Mouse (Mus musculus): Measurements from ENCODE around the gene Cnih2.

Gene Cnih2

DNA sequence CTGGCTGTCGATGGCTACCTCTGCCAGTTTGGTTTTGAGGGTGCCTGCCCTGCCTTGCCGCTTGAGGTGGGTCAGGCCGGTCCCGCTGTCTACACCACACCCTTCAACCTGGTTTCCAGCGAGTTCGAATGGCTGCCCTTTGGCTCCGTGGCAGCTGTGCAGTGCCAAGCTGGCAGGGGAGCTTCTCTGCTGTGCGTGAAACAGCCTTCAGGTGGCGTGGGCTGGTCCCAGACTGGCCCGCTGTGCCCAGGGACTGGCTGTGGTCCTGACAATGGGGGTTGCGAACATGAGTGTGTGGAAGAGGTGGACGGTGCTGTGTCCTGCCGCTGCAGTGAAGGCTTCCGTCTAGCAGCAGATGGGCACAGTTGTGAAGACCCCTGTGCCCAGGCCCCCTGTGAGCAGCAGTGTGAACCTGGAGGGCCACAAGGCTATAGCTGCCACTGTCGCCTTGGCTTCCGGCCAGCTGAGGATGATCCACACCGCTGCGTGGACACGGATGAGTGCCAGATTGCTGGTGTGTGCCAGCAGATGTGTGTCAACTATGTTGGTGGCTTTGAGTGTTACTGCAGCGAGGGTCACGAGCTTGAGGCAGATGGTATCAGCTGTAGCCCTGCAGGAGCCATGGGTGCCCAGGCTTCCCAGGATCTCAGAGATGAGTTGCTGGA is 29.6 kb downstream of the Cnih2 start:
- no peak for DNase-seq (ENCODE audit: low read depth, low spot score)

DNA sequence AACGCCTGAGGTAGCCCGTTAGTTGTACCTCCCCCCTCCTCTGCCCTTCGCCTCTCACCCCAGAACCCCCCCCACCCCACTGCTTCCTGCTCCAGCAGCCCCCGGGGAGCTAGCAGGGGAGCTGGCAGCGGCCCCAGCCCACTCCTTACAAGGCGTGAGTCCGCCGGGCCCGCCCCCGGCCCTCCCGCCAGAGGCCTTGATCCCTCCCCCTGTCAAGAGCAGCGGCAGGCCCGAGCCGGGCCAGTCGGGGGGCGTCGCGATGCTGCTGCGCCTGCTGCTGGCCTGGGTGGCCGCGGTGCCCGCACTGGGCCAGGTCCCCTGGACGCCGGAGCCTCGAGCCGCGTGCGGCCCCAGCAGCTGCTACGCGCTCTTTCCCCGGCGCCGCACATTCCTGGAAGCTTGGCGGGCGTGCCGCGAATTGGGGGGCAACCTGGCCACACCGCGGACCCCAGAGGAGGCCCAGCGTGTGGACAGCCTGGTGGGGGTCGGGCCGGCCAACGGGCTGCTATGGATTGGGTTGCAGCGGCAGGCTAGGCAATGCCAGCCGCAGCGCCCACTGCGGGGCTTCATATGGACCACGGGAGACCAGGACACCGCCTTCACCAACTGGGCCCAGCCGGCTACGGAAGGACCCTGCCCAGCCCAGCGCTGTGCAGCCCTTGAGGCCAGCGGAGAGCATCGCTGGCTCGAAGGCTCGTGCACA is 30.3 kb downstream of the Cnih2 start, which contains the start of gene Cd248:
TSS of gene Cd248 (plus strand) at position 212 of the 703 bp plus-strand sequence.
- DNase-seq (ENCODE audit: low read depth, low spot score), result peak; percentile 54

DNA sequence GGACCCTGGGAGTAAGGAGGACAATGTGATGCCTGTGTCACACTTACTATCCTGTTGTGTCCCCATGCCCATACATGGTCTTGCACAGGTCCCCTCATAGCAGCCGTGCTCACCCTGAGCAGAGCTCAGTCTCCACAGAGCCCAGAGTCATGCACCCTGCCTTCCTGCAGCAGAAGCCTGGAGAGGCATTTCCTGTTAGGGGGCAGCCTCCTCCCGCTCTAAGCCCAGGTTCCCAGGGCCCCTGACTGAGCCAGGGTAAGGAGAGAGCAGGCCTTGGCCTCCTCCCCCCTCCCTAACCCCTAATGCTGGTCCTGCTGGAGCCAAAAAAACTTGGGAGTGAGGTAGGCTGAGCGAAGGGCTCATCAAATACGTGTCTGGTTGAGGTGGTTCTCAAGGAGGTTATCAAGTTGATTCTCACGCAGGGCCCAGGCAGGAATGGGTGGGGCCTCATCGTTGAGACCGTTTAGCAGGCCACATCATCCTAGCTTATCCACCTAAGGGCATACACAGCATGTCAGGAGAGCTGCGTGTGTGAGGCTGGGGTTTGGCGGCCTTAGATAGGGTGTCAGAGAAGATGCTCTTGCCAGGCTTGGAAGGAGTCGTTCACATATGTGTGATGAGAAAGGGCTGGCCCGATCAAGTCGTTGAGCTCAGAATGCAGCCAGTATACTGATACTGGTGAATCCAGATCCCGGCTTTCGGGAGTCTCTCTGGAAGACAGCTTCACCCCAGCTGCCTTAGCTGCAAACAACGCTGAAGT is 31.1 kb downstream of the Cnih2 start:
- DNase-seq (ENCODE audit: low read depth, low spot score), result no peak

DNA sequence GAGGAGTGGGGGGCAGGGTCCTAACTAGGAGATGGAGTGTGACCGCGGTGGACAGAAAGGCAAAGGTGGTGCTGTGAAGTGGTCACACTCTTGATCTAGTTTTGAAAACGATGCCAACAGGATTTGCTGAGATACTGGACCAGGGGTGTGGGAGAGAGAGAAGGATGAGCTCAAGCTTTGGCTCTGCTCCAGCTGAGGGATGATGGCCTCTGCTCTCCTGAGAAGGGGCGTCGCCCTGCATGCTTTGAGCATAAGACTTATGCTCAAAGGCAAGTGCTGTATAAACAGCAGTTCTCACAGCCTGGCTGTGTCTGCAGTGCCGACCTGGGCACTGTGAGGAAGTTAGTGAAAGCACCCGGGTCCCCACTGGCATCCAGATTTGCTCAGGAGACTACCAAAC is 33.2 kb downstream of the Cnih2 start:
- no peak for DNase-seq (ENCODE audit: low read depth, low spot score)

DNA sequence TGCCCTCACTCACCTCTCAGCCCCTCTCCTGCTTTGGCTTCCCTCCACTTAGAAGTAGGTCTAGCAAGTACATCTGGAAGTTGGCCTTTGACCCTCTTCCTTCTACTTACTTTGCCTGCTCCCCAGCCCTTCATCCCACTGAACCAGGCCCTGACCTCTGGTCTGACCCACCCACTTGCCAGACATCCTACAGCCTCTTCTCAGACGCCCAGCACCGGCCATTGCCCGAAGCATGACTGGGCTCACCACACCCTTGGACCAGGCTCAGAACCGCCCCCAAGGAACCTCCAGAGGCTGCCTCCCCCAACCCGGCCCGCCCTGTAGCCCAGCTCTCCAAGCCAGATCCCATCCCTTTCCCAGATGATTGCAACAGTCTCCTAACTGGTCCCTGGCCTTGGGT is 35.9 kb downstream of the Cnih2 start:
- no peak for DNase-seq (ENCODE audit: low read depth, low spot score)

DNA sequence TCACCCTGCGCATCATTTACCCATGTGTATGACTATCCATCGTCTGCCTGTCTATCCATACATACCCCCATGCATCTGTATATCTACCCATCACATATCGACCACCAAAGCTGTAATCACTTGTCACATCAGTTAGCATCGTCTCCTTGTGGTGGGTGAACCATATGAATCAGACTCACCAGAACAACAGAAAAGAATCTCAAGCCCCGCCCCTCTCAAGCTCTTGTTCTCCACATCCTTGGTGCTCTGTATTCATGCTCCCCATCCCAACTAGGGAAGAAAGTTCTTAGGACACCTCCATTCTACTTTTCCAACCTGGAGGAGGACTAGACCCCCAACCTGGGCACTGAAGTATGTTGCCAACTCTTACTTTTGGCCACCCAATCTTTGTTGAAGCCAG is 36.3 kb downstream of the Cnih2 start:
- no peak for DNase-seq (ENCODE audit: low read depth, low spot score)

DNA sequence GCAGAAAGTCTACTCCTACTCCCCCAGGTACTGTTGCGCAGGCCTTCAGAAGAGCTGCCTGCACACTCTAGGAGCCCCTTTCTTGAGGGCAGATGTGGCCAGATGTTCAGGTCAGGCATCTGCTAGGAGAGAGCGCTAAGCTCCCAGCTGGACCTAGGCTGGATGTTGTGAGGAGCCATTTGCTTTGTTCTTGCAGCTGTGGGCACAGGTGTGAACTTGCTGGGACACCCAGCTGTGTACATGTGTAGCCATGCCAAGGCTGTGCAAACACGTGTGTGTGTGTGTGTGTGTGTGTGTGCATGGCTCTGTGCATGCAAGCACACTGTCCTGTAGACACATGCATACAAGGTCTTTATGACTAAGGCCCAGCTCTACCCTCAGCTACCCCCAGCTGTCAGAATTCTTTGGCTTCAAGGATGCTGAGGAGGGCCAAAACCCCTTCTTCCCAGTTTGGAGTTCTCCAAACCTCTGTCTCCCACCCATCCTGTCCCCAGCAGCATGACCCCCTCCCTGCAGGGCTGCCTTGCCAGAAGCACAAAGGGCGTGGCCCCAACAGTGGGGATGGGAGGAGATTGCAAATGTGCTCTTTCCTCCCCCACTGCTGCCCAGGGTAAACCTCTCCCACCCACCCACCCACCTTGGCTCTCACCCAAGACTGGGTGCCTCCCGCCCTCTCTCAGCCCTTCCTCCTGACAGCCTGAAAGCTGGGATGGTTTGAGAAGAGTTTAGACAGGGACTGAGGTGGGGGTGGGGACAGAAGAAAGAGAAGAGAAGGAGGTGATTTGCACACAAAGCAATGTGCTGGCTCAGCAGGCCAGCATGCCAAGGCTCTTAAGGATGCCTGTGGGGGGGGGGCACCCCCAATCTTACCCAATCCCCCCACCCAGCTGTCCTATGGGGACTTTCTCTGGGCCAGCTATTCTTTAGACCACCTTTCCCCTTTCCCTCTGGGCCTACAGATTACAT is 37.7 kb downstream of the Cnih2 start:
- peak; percentile 62 for DNase-seq (ENCODE audit: low read depth, low spot score)

DNA sequence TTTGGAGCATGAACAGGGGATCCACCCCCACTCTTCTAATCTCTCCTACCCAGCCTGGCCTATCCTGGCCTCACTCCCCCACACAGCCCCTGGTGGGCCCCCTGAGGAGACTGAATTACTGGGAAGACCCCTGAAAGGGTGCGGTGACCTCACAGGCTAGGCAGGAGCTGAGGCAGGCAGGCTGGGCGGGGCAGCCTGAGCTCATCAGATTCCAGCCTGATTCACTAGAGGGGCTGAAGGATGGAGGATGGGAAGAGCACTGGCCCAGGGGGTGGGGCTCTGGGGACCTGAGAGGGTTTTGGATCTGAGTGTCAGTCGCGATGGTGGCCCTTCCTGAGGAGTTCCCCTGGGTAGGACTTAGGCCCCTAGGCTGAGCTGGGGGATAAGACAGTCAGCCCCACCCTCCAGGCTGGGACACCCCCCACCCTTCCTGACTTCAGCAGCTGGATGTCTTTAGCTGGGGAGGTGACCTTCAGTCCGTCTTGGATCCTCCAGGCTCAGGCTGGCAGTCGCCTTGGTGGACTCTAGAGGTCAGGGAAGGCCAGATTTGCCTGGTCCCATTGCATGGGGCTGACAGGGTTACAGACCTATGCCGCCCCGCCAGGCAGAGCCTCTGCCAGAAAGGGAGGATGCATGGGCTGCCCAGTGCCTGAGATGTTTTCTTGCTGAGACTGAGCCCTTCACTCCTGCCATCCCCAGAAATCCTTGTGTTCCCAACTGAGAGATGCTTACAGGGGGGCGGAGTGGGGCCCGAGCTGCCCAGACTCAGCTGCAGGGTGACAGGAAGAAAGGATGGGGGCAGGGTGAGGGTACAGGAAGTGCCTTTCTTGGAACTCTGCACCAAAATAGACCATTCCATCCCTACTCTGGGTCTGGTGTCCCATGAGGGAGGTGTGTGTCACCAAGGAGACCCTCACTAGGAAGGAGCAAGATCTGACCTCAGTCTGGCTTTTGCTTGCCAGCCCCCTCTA is 39.2 kb downstream of the Cnih2 start:
- DNase-seq (ENCODE audit: low read depth, low spot score), result no peak

DNA sequence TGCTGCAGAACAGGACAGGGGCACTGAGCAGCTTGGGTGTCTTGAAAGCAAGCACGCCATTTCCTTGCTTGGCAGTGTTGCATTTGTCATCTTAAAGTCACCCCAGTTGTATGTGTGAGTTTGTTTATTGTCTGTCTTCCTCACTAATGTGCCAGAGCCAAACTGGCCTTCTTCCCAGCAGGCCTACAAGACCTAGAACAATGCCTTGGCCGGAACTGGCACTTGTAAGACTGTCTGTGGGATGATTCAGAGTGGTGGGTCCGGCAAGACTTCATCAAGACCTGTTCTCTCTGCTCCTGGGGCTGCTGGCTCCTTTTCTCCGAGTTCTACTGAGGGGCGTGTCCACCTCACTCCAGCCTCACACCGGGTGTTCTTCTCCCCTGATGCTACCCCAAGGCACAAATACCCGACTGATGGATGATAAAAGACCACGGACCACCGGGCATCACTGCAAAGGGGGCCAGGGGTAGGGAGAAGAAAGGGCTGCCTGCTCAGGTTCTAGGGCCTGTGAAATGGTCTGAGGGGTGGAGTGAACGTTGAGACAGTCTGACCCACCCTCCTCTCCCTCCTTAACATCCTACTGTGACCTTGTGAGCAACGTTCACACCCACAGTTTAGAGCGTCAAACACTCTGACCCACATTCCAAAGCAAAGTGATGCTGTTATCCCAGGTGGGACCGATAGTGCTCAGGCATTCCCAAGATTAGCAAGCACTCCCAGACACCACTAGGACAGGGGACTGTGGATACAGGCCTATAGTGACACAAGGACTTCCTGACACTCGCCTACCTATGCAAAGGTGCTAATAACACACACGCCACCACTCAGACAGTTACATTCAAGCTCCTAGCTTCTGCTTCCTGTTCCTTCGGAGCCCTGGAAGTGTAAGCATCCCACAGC is 40.2 kb downstream of the Cnih2 start:
- no peak for DNase-seq (ENCODE audit: low read depth, low spot score)

DNA sequence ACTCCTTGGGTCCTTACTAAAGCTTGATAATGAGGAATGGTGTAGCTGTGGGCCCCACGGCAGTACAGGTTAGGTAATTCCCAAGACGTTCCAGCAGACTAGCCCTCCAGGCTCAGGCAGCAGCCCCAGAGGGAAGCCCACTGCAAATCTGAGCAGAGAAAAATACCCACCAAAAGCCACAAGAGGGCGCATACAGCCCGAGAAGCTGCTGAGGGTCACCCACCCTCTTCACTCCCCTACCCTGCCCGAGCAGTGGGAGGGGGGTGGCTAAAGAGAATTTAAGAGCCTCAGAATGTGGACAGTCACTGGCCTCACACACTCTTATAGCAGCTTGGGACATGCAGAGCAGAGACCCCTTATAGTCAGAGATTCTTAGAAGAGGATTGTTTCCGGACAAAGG is 42.1 kb downstream of the Cnih2 start:
- peak; percentile 82 for DNase-seq (ENCODE audit: low read depth, low spot score)

DNA sequence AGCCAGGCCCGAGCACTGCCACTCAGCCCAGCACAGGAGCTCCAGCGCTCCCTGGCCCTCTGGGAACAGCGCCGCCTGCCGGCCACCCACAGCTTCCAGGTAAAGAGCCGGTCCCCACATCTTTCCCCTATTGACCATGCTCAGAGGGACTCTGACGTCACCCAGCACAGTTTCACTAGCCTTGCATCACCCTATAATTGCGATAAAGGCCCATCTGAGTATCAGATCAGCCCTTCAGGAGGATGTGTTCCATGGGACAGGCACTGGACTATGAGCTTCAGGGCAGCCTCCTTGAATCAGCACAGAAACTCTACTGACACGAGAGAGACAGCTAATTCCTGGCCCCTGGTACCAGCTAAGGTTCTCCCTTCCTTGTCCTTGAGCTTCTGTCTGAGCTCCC is 44.4 kb downstream of the Cnih2 start:
- peak; percentile 60 for DNase-seq (ENCODE audit: low read depth, low spot score)

DNA sequence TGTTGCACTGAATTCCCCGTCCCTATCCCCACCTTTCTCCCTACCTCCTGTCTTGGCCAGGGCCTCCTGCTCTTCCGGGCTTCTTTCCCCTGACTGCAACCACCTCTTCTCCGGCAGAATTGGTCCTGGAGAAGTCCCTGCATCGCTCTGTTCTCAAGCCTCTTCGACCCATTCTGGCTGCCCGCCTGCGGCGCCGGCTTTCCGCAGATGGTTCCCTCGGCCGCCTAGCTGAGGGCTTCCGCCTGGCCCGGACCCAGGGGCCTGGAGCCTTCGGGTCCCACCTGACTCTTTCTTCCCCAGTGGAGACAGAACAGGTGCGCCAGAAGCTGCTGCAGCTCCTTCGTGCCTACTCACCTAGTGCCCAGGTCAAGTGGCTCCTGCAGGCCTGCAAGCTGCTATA is 45.5 kb downstream of the Cnih2 start:
- no peak for DNase-seq (ENCODE audit: low read depth, low spot score)

DNA sequence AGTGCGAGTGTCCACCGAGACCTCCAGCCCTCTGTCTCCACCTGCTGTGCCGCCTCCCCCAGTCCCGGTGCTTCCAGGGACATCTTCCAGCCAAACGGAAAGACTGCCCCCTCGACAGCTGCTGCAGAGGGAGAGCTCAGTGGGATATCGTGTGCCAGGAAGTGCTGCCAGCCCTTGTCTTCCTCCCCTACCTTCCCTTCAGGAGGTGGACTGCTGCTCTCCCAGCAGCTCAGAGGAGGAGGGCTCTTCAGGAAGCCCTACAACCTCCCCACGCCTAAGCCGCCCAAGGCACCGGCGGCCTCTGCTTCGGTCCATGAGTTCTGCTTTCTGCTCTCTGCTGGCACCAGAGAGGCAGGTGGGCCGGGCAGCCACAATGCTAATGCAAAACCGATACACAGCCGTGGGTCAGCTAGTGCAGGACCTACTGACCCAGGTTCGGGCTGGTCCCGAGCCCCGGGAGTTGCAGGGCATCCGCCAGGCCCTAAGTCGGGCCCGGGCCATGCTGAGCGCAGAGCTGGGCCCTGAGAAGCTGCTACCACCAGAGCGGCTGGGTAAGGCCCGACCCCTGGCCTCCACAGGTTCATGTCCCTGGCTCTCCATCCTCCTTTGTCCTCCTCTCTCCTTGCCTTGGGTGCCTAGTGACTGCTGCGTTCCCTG is 46.0 kb downstream of the Cnih2 start:
- no peak for DNase-seq (ENCODE audit: low read depth, low spot score)

DNA sequence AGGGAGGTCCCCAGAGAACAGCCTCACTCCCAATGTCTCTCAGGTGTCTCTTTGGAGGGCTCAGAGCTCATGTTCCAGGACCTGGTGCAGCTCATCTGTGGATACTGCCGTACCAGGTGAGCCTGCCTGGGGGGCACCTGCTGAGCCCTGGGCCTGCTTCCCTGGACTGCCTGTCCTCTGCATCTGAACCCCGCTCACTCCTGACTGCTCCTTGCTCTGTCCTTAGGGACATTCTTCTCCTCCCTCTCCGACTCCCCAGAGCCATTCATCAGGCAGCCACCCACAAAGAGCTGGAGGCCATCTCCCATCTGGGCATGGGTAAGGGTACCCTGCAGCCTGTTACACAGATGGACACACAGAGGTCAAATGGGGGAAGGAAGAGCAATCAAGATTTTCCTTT is 46.8 kb downstream of the Cnih2 start:
- no peak for DNase-seq (ENCODE audit: low read depth, low spot score)

DNA sequence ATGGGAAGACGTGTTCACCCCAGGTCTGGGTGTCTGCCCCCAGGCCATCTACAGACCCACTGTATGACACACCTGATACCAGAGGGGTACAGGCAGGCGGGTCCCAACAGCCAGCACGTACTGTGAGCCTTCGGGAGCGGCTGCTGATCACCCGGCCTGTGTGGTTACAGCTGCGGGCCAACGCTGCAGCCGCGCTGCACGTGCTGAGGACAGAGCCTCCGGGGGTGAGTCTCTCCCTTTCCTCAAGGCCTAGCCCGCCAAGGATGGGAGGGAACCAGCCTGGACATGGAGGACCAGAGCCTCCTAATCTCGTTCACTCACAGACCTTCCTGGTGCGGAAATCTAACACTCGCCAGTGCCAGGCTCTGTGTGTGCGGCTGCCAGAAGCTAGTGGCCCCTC is 47.3 kb downstream of the Cnih2 start:
- no peak for DNase-seq (ENCODE audit: low read depth, low spot score)

DNA sequence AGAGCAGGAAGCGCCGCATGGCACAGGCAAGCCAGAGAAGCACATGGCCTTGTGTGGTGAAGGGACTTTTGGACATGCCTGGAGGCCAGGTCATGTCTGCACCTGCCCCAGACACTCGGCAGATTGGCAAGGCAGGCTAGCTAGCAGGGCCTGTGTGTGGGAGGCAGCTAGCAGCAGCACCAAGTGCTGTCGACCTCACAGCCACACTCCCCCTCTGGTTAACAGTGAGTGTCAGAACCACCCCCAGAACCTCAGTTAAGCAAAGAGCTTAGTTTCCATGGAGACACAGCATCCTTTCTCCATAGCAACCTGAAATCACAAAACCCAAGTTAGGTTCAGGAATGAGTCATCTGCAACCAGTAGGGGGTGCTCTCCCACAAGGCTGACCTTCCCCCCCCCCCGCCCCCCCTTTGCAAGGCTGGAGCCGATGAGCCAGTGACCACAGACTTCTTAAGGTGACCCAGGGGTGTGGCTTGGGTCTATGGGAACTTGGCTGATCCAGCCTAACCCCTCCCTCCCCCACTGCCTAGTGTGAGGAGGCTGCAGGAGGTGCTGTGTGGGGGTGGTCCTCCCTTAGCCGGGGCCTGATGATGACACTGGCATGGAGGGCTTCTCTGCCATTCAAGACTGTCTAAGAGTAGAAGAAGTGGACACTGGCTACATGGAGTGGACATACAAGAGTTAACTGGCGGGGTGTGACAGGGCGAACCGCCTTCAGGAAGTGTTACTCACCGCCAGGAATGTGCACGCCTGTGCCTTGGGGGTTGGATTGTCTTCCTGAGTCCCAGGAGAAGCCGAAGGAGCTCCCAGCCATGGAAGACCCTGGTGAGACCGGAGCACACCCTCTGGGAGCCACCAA is 48.0 kb downstream of the Cnih2 start, which contains the start of gene Rin1:
TSS of gene Rin1 (plus strand) at position 435 of the 859 bp plus-strand sequence.
- DNase-seq (ENCODE audit: low read depth, low spot score), result no peak

DNA sequence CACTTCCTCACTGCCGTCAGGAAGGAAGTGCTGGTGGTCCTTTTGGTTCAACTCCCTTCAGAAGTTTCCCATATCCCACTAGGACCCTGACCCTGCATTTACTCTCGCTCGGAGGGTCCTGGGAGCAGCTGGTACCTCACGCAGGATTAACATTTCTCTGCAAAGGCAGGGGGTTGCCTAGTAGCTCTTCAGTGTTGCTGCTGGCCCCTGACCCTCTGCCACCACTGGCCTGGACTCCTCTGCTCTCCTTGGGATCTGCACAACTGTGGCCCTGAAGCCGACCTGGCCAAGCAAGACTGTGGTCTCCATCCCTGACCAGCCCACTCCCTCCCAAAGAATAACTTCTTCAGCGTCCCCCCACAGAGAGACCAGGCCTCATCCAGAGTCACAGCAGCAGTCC is 49.0 kb downstream of the Cnih2 start:
- no peak for DNase-seq (ENCODE audit: low read depth, low spot score)

Measured in forelimb bud, embryonic 11.5 days (tissue).